ENCODE assay signal across 8 mouse cellular contexts in the genomic region with DNA sequence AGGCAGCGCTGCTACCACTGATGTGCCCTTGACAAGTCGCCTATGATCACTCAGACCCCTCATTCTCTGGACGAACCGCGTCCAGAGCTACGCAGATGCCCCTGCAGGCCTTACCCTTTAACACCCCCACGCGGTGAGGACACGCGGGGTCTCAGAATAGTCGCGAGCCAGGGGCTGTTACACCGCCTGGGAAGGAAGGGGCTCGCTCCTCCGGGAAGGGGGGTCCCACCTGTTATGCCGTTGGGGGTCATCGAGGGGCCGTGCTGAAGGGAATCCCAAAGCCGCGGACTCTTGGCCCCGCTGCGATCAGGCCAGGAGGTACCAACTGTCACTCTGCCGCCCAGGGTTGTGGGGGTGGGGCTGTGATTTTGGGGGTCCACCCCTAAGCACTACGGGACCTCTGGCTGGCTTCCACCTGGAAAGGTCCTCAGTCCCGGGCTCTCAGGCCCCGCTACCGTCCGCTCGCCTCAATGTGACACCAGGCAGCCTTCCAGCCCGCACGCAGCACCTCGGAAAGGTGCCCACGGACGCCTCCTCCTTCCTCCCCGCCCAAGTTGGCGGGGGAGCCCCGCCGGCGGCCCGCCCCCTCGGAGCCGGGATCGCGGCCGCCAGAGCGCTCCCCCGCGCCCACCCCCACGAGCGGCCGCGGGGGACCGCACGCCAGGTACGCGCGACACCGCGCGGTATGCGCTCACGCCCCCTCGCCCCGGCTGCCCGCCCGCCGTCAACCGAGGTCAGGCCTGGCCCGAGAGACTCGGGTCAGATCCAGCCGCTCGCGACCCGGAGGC. TPM values are rescaled to one million over a fixed set of nuclear protein-coding genes. Genes with fewer than 3 reads are reported as not detected.
DNase-seq lines count a peak whose midpoint lies in the region; ATAC-seq and TF ChIP-seq lines count a peak whose summit lies in the region.

No protein-coding gene starts in this region.

- TF ChIP-seq POLR2A in embryonic fibroblast, embryonic 13.5 days (IDR thresholded peaks at IDR 0.05; ENCODE audit: low read depth, low read length), result no peak

- peak overlapping the region; percentile 85 for H3K9ac ChIP-seq in ES-E14 (ENCODE audit: insufficient read depth, low read depth, low read length, poor library complexity, severe bottlenecking)
- peak overlapping the region; percentile 89 for H3K9ac ChIP-seq in heart, embryonic 16.5 days (ENCODE audit: low read length)
- peak overlapping the region; percentile 72 for H3K9ac ChIP-seq in liver, embryonic 16.5 days (ENCODE audit: low read depth, low read length)
- peak overlapping the region; percentile 93 for H3K9ac ChIP-seq in neural tube, embryonic 15.5 days (replicated peaks)

- in situ Hi-C loops in ES-E14 (cut with MboI; ENCODE audit: low sequenced_read_pairs in 2 of 2, unreplicated experiment in 2 of 2), result no loop called here

- no peaks in the 10 kb centered on the region for H3K36me3 ChIP-seq in ES-E14 (ENCODE audit: control insufficient read depth, insufficient read depth, low read length, poor library complexity, severe bottlenecking)
- no peaks in the 10 kb centered on the region for H3K36me3 ChIP-seq in heart, embryonic 16.5 days (ENCODE audit: control insufficient read depth, insufficient read depth)
- H3K36me3 ChIP-seq in liver, embryonic 16.5 days (ENCODE audit: control insufficient read depth, insufficient read depth), result no peaks in the 10 kb centered on the region
- no peaks in the 10 kb centered on the region for H3K36me3 ChIP-seq in neural tube, embryonic 15.5 days

- H3K4me1 ChIP-seq in ES-E14 (ENCODE audit: control insufficient read depth in 2 of 2, insufficient read depth in 2 of 2, low read length in 2 of 2, poor library complexity in 1 of 2), result peaks cover 4 to 8% of the 10 kb centered on the region in 2 experiments; a peak in 1 of 4 replicates
- H3K4me1 ChIP-seq in embryonic fibroblast, embryonic 13.5 days (ENCODE audit: control insufficient read depth, insufficient read depth, low read length), result no peaks in the 10 kb centered on the region
- peaks cover 17% of the 10 kb centered on the region for H3K4me1 ChIP-seq in heart, embryonic 16.5 days (ENCODE audit: control insufficient read depth, insufficient read depth, low read length)
- H3K4me1 ChIP-seq in liver, embryonic 16.5 days (ENCODE audit: control insufficient read depth, low read depth, low read length), result peaks cover 12% of the 10 kb centered on the region
- H3K4me1 ChIP-seq in neural tube, embryonic 15.5 days, result peaks cover 26% of the 10 kb centered on the region

- no peak for DNase-seq in ES-E14 (ENCODE audit: low read depth, low spot score)
- DNase-seq in adrenal gland, postnatal 36 days, result peak; percentile 67 to 77
- peak; percentile 72 for DNase-seq in kidney, postnatal 10 days
- peak; percentile 58 for DNase-seq in thymus, postnatal 4 days

- H3K4me2 ChIP-seq in heart, embryonic 16.5 days (ENCODE audit: low read depth, low read length), result peak overlapping the region; percentile 93
- peak overlapping the region; percentile 94 for H3K4me2 ChIP-seq in liver, embryonic 16.5 days (ENCODE audit: low read depth, low read length)
- H3K4me2 ChIP-seq in neural tube, embryonic 15.5 days, result peak overlapping the region; percentile 85

- no peaks in the 10 kb centered on the region for H3K9me3 ChIP-seq in ES-E14 (ENCODE audit: control insufficient read depth, insufficient read depth, low read depth, low read length)
- no peaks in the 10 kb centered on the region for H3K9me3 ChIP-seq in heart, embryonic 16.5 days (replicated peaks; ENCODE audit: control insufficient read depth, low read length)
- H3K9me3 ChIP-seq in liver, embryonic 16.5 days (replicated peaks; ENCODE audit: control insufficient read depth, low read length), result no peaks in the 10 kb centered on the region
- no peaks in the 10 kb centered on the region for H3K9me3 ChIP-seq in neural tube, embryonic 15.5 days (replicated peaks)

- H3K4me3 ChIP-seq in ES-E14 (ENCODE audit: insufficient read depth in 1 of 2, low read depth in 1 of 2, low read length in 2 of 2, poor library complexity in 1 of 2, severe bottlenecking in 1 of 2), result peak overlapping the region; percentile 84 to 99
- peak overlapping the region; percentile 61 for H3K4me3 ChIP-seq in embryonic fibroblast, embryonic 13.5 days (ENCODE audit: insufficient read depth, low read length)
- peak overlapping the region; percentile 95 for H3K4me3 ChIP-seq in heart, embryonic 16.5 days (ENCODE audit: low read length)
- H3K4me3 ChIP-seq in liver, embryonic 16.5 days (ENCODE audit: low read depth, low read length), result peak overlapping the region; percentile 76
- peak overlapping the region; percentile 89 for H3K4me3 ChIP-seq in neural tube, embryonic 15.5 days (replicated peaks)

- peak; percentile 8; the same call in 1 of the 2 replicates for ATAC-seq in heart, embryonic 16.5 days (replicated peaks; ENCODE audit: extremely low read depth, insufficient read depth, low FRiP score)
- ATAC-seq in liver, embryonic 16.5 days (ENCODE audit: low read depth), result peak; percentile 22; the same call in 1 of the 2 replicates
- ATAC-seq in neural tube, embryonic 15.5 days (ENCODE audit: low FRiP score), result peak; percentile 43

- H3K27me3 ChIP-seq in heart, embryonic 16.5 days (ENCODE audit: control insufficient read depth, insufficient read depth, low read length), result no peaks in the 10 kb centered on the region
- peaks cover 35% of the 10 kb centered on the region for H3K27me3 ChIP-seq in liver, embryonic 16.5 days (ENCODE audit: control insufficient read depth, insufficient read depth, low read depth, low read length)
- H3K27me3 ChIP-seq in neural tube, embryonic 15.5 days (replicated peaks), result no peaks in the 10 kb centered on the region

- WGBS in heart, embryonic 16.5 days, result 0% methylated on average over 68 of the region's 74 CpGs
- under 1% methylated on average over 65 of the region's 74 CpGs for WGBS in liver, embryonic 16.5 days (ENCODE audit: insufficient replicate concordance)
- 1% methylated on average over 71 of the region's 74 CpGs for whole genome bisulfite sequencing in neural tube, embryonic 15.5 days

- no peak overlapping the region for H3K27ac ChIP-seq in ES-E14 (ENCODE audit: insufficient read depth, low read depth, low read length, poor library complexity, severe bottlenecking)
- H3K27ac ChIP-seq in embryonic fibroblast, embryonic 13.5 days (ENCODE audit: insufficient read depth, low read length), result peak overlapping the region; percentile 61
- H3K27ac ChIP-seq in heart, embryonic 16.5 days (ENCODE audit: low read length), result peak overlapping the region; percentile 99
- peak overlapping the region; percentile 67 for H3K27ac ChIP-seq in liver, embryonic 16.5 days (ENCODE audit: low read length)
- H3K27ac ChIP-seq in neural tube, embryonic 15.5 days (replicated peaks), result peak overlapping the region; percentile 99

- peak; percentile 32; the same call in 1 of the 2 replicates for TF ChIP-seq CTCF in embryonic fibroblast, embryonic 13.5 days (IDR thresholded peaks at IDR 0.05; ENCODE audit: borderline replicate concordance, insufficient read depth, low read length)

TF ChIP-seq in ES-E14, 5 proteins besides CTCF, POLR2A, EP300 and RAD21:
- TF ChIP-seq CHD2 (IDR thresholded peaks at IDR 0.05; ENCODE audit: low read depth, low read length) (no peak), ZC3H11A (IDR thresholded peaks at IDR 0.05; ENCODE audit: borderline replicate concordance, low read depth, low read length) (no peak), MAFK (IDR thresholded peaks at IDR 0.05; ENCODE audit: insufficient read depth, low read depth, low read length) (no peak), HCFC1 (IDR thresholded peaks at IDR 0.05; ENCODE audit: borderline replicate concordance, insufficient read depth, low read length) (no peak), ZNF384 (IDR thresholded peaks at IDR 0.05; ENCODE audit: low read depth, low read length) (no peak)

RNA-seq across cellular contexts. Expression of gene Sgms1, which starts 1.9 kb away (rescaled TPM):
- total RNA-seq in ES-E14 (2012; rRNA removed), result 42.5 and 57.0 TPM in 2 replicates
- 10 to 100 TPM; 59.4 to 88.9 TPM for total RNA-seq in adrenal gland, postnatal 36 days (2021)
- polyA plus RNA-seq in embryonic fibroblast, embryonic 13.5 days (2011; ENCODE audit: insufficient read length, low read depth, missing spikeins), result 42.2 and 56.5 TPM in 2 replicates
- polyA plus RNA-seq in heart, embryonic 16.5 days (2015; fragmentation: Nextera tagmentation; extraction: Ambion mirVana), result 40.1 and 41.3 TPM in 2 replicates
- polyA plus RNA-seq in liver, embryonic 16.5 days (2015; fragmentation: Nextera tagmentation; extraction: Ambion mirVana), result 28.8 and 30.7 TPM in 2 replicates
- 24.6 and 26.3 TPM in 2 replicates for polyA plus RNA-seq in neural tube, embryonic 15.5 days (2015; fragmentation: Nextera tagmentation; extraction: Ambion mirVana)
